Mouse (Mus musculus) right cerebral cortex, postnatal 25 days (tissue): ENCODE data around the gene Map3k1.
A peak's percentile ranks its signal among the peaks of the same experiment; 100 is the strongest.

Source experiments
- DNase-seq: peaks from one replicate; pipeline ENCODE4 v3.0.0; 2022

Map3k1 gene

GRCm38 (mm10) chr13:111808637-111809465 lies at the start of gene Map3k1:
Gene Map3k1, minus strand, starts transcription at chr13:111808993.
- peak; percentile 80 for DNase-seq

- DNase-seq, result no peak
Measured at GRCm38 (mm10) chr13:111856786-111857455, 48.1 kb upstream of the Map3k1 start.

GRCm38 (mm10) chr13:111856232-111856631 lies 47.4 kb upstream of the Map3k1 start:
- no peak for DNase-seq

GRCm38 (mm10) chr13:111852451-111853224 lies 43.8 kb upstream of the Map3k1 start:
- no peak for DNase-seq

- DNase-seq, result no peak
Measured at GRCm38 (mm10) chr13:111850046-111850837, 41.4 kb upstream of the Map3k1 start.

DNA sequence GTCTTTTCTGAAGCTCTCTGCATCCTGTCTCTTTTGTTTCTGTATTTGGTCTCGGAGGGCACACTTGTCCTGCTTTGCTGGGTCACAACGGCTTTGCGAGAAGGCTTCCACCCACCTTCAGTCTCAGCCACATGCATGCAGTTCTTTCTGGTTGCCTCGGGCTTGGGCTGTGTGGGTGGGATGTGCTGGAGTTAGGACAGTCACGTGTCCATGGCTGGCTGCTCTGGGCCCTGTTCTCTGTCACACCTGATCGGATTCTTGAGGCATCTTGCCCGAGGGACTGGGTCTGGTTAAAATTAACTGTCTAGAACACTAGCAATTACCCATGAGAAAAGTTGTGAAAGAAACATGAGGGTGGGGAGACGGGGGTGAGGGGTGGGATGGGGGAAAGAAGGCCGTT lies 36.7 kb upstream of the Map3k1 start:
- no peak for DNase-seq

GRCm38 (mm10) chr13:111844313-111844712 lies 35.5 kb upstream of the Map3k1 start:
- no peak for DNase-seq

DNA sequence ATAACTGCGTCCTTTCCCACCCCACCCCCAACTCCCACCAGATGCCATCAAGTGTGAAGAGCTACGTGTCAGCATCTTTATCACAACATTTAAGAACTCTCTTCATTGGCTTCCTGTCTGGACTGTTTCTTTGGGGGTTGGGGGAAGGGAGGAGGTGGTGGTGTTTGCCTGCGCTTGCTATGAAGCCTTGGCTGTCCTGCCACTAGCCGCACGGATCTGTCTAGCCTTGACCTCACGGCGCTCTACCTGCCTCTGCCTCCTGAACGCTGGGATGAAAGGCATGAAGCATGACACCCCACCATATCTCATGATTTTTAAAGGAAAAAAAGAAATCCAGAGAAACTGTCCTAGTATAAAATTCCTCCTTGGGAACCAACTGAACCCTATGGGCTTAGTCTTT lies 27.0 kb upstream of the Map3k1 start:
- DNase-seq, result no peak

DNA sequence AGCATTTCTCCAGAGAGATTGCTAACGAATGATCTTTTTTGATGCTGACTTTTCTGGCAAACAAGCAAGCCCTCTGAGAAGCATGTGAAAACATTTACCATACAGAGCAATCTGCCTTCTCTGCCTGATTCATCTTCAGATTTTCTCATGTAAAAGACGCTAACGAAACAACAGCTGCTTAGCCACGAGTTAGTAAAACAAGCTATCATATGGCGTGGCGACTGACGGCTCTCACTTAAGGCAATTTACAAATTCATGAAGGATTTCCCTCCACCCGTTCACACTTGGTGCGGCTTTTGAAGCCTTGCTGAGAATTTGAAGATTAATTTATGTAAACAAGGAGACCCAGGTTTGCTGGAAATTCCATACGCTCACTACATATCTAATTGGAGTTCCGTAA lies 25.8 kb upstream of the Map3k1 start:
- peak; percentile 5 for DNase-seq

GRCm38 (mm10) chr13:111829473-111829872 lies 20.7 kb upstream of the Map3k1 start:
- DNase-seq, result no peak

- DNase-seq, result no peak
Measured at GRCm38 (mm10) chr13:111827481-111827880, 18.7 kb upstream of the Map3k1 start.

DNA sequence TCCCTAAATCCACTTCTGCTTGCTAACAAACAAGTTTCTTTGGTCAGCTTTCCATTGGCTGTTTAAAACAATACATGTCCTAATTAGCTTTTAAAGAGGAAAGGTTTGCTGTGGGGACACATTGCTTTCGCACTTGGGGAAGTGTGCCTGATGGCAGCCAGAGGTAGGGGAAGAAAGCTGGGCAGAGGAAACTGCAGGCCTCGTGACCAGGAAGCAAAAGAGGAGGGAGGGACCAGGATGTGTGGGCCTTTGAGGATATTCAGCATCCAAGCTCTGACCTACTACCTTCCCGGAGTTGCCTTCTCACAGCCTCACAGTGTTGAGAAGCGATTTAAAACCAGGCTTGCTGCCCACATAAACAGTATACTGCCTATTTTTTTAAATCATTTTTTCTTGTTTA lies 15.4 kb upstream of the Map3k1 start:
- no peak for DNase-seq

DNA sequence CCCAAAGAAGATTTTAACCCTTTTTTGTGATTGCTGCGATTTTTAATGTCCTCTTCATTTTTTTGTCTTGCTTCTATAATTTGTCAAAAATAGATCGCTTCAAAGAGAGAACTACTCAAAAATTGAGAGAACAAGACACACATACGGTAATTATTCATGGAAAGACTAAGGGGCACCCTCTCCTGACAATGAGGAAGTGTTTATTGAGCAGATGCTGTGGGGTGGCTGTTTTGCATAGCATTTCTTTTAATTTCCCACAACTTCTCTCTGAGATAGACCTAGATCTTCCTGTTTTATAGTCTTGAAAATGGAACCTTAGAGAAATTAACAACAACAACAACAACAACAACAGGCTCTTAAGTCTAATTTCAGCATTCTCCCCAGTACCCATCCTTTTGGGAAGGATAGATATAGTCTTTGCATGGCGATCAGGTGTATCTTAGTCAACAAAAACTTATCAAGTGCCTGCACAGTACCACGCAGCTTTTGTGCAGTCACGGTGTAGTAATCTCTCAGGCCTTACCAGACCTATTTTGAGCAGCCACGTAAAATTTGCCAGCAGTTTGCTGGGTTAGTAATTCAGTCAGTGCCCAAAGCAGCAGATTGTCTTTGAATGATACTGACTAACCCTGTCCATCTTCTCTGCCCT lies 13.1 kb upstream of the Map3k1 start:
- no peak for DNase-seq

GRCm38 (mm10) chr13:111819618-111820385 lies 11.0 kb upstream of the Map3k1 start:
- no peak for DNase-seq

- no peak for DNase-seq
Measured at GRCm38 (mm10) chr13:111819106-111819505, 10.3 kb upstream of the Map3k1 start.

DNA sequence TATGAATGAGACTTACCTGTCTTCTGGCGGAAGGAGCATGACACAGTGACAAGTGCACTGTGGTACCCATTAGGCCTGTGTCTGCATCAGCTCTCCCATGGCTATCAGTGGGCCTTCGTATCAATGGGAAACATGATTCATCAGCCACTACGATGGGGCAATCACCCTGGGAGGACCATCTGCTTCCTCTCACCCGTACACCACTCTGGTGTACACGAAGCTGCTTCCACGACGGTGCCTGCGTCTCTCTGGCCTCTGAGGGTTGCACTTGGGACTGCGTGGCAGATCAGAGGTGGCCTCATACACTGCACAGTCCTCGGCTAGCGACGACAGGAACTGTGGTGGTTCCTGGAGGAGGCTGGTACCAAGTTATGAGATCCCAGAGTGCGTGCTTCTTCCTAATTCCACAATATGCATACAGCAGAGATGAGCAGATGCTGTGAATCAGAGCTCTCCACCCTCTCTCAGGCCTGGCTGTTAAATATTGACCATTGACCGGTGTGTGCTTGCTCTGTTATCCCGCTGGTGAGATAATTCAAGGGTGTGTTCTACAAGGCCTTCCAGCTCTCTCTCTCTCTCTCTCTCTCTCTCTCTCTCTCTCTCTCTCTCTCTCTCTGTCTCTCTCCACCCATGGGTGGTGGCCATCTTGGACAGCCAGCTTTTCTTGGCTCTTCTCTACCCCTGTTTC lies 9.6 kb upstream of the Map3k1 start:
- DNase-seq, result no peak

- DNase-seq, result no peak
Measured at GRCm38 (mm10) chr13:111817773-111818172, 9.0 kb upstream of the Map3k1 start.

GRCm38 (mm10) chr13:111816431-111816830 lies 7.6 kb upstream of the Map3k1 start:
- no peak for DNase-seq

- no peak for DNase-seq
Measured at GRCm38 (mm10) chr13:111815486-111815885, 6.7 kb upstream of the Map3k1 start.

GRCm38 (mm10) chr13:111815017-111815416 lies 6.2 kb upstream of the Map3k1 start:
- no peak for DNase-seq

GRCm38 (mm10) chr13:111812647-111813046 lies 3.9 kb upstream of the Map3k1 start:
- no peak for DNase-seq
